Mouse (Mus musculus) CH12.LX (cell line): ENCODE results near the gene Lrrc4. TPM values are rescaled to one million over a fixed set of nuclear protein-coding genes. Genes with fewer than 3 reads are reported as not detected.

Experiments used
- DNase-seq: peaks from one replicate; pipeline ENCODE4 v3.0.0-alpha.2; 2013; ENCODE audit errors: extremely low read depth
- H3K27ac ChIP-seq: 2 replicates; pipeline ENCODE4 v1.5.1; 2012; ENCODE audit warnings: low read depth, mild to moderate bottlenecking, control low read depth, moderate library complexity; ENCODE audit not compliant: insufficient read depth
- H3K27me3 ChIP-seq: replicated peaks from 2 replicates; pipeline ENCODE3; 2012; ENCODE audit warnings: inconsistent platforms
- H3K36me3 ChIP-seq, 2 experiments: replicated peaks in 1 of 2; 2 replicates each; pipeline versions ENCODE3 to v1.6.1; 2012; ENCODE audit warnings: inconsistent platforms in 1 of 2, low read length in 1 of 2, mild to moderate bottlenecking in 1 of 2, mixed read lengths in 1 of 2, moderate library complexity in 1 of 2; ENCODE audit not compliant: control insufficient read depth in 1 of 2, insufficient read depth in 1 of 2
- H3K4me1 ChIP-seq, 2 experiments: 2 replicates each; pipeline ENCODE4 v1.6.1; 2012; ENCODE audit warnings: inconsistent platforms in 1 of 2, moderate library complexity in 1 of 2; ENCODE audit not compliant: insufficient read depth in 2 of 2, control insufficient read depth in 1 of 2
- H3K4me2 ChIP-seq: 2 replicates; pipeline ENCODE4 v1.6.1; 2012; ENCODE audit warnings: low read depth, mild to moderate bottlenecking, control low read depth; ENCODE audit not compliant: poor library complexity, insufficient read depth, severe bottlenecking
- H3K4me3 ChIP-seq, 3 experiments: fragments of 150-350 bp in 1 of 3; sonication (generic) in 1 of 3; replicated peaks in 1 of 3; 2 replicates each; pipeline versions ENCODE3 to v1.5.1; 2011 to 2012; ENCODE audit warnings: low read depth in 2 of 3, low read length in 2 of 3, mild to moderate bottlenecking in 2 of 3, moderate library complexity in 2 of 3, control low read depth in 1 of 3, improper control_type of control experiment in 1 of 3, inconsistent platforms in 1 of 3, mixed read lengths in 1 of 3; ENCODE audit not compliant: poor library complexity in 1 of 3
- H3K79me2 ChIP-seq: replicated peaks from 2 replicates; pipeline ENCODE4 v1.6.1; 2012; ENCODE audit warnings: mild to moderate bottlenecking, moderate library complexity; ENCODE audit not compliant: control insufficient read depth, poor library complexity, insufficient read depth, severe bottlenecking; ENCODE audit errors: extremely low read depth
- H3K9ac ChIP-seq: 2 replicates; pipeline ENCODE4 v1.6.1; 2012; ENCODE audit warnings: low read depth, mild to moderate bottlenecking, control low read depth, moderate library complexity; ENCODE audit not compliant: insufficient read depth
- H3K9me3 ChIP-seq: replicated peaks from 2 replicates; pipeline ENCODE3; 2012; ENCODE audit warnings: low read length, inconsistent platforms, mixed read lengths
- BHLHE40 ChIP-seq: IDR thresholded peaks from 2 replicates; pipeline ENCODE4 v1.6.1; 2011; ENCODE audit warnings: mild to moderate bottlenecking, low read depth, low read length, improper control_type of control experiment
- CHD1 ChIP-seq: IDR thresholded peaks from 2 replicates; pipeline ENCODE4 v1.6.1; 2012; ENCODE audit warnings: low read depth, low read length, improper control_type of control experiment, inconsistent platforms
- CHD2 ChIP-seq: IDR thresholded peaks from 2 replicates; pipeline ENCODE4 v1.6.1; 2011; ENCODE audit warnings: low read length, improper control_type of control experiment
- CTCF ChIP-seq, 2 experiments: IDR thresholded peaks in 1 of 2; conservative IDR thresholded peaks in 1 of 2; 2 replicates each; pipeline ENCODE4 v1.5.1; 2011 to 2012; ENCODE audit warnings: low read depth in 2 of 2, low read length in 2 of 2, improper control_type of control experiment in 1 of 2, inconsistent platforms in 1 of 2, mild to moderate bottlenecking in 1 of 2, moderate library complexity in 1 of 2
- E2F4 ChIP-seq: IDR thresholded peaks from 2 replicates; pipeline ENCODE4 v1.6.1; 2011; ENCODE audit warnings: low read depth, low read length, improper control_type of control experiment; ENCODE audit not compliant: insufficient replicate concordance
- ELF1 ChIP-seq: IDR thresholded peaks from 2 replicates; pipeline ENCODE4 v1.6.1; 2014; ENCODE audit warnings: low read depth, mild to moderate bottlenecking, inconsistent platforms, low read length, improper control_type of control experiment
- ETS1 ChIP-seq: conservative IDR thresholded peaks from 2 replicates; pipeline ENCODE4 v1.6.1; 2012; ENCODE audit warnings: low read depth, mild to moderate bottlenecking, inconsistent platforms, low read length, improper control_type of control experiment, moderate library complexity
- HCFC1 ChIP-seq: IDR thresholded peaks from 2 replicates; pipeline ENCODE4 v1.6.1; 2012; ENCODE audit warnings: low read depth, mild to moderate bottlenecking, inconsistent platforms, low read length, improper control_type of control experiment
- JUN ChIP-seq: IDR thresholded peaks from 2 replicates; pipeline ENCODE4 v1.6.1; 2011; ENCODE audit warnings: low read depth, mild to moderate bottlenecking, low read length, improper control_type of control experiment, moderate library complexity; ENCODE audit not compliant: insufficient read depth
- KAT2A ChIP-seq: IDR thresholded peaks from 2 replicates; pipeline ENCODE4 v1.6.1; 2012; ENCODE audit warnings: low read length, improper control_type of control experiment, inconsistent platforms; ENCODE audit not compliant: insufficient replicate concordance
- MAX ChIP-seq: IDR thresholded peaks from 2 replicates; pipeline ENCODE4 v1.6.1; 2011; ENCODE audit warnings: low read length, improper control_type of control experiment
- MAZ ChIP-seq: IDR thresholded peaks from 2 replicates; pipeline ENCODE4 v1.6.1; 2012; ENCODE audit warnings: low read depth, mild to moderate bottlenecking, inconsistent platforms, low read length, improper control_type of control experiment, moderate library complexity
- MEF2A ChIP-seq: IDR thresholded peaks from 2 replicates; pipeline ENCODE4 v1.6.1; 2014; ENCODE audit warnings: low read depth, mild to moderate bottlenecking, inconsistent platforms, low read length, improper control_type of control experiment, borderline replicate concordance
- NRF1 ChIP-seq: IDR thresholded peaks from 2 replicates; pipeline ENCODE4 v1.6.1; 2014; ENCODE audit warnings: low read depth, mild to moderate bottlenecking, inconsistent platforms, low read length, improper control_type of control experiment, moderate library complexity
- PAX5 ChIP-seq: IDR thresholded peaks from 2 replicates; pipeline ENCODE4 v1.6.1; 2012; ENCODE audit warnings: low read length, inconsistent platforms, mixed read lengths
- POLR2A ChIP-seq: IDR thresholded peaks from 2 replicates; pipeline ENCODE4 v1.6.1; 2011; ENCODE audit warnings: low read depth, mild to moderate bottlenecking, improper control_type of control experiment, low read length
- POLR2AphosphoS2 ChIP-seq: IDR thresholded peaks from 2 replicates; pipeline ENCODE4 v1.6.1; 2011; ENCODE audit warnings: low read depth, low read length, improper control_type of control experiment
- RCOR1 ChIP-seq: conservative IDR thresholded peaks from 2 replicates; pipeline ENCODE4 v1.6.1; 2012; ENCODE audit warnings: low read depth, mild to moderate bottlenecking, inconsistent platforms, low read length, improper control_type of control experiment
- SIN3A ChIP-seq: IDR thresholded peaks from 2 replicates; pipeline ENCODE4 v1.6.1; 2012; ENCODE audit warnings: low read length, improper control_type of control experiment, inconsistent platforms
- SMC3 ChIP-seq: IDR thresholded peaks from 2 replicates; pipeline ENCODE4 v1.6.1; 2011; ENCODE audit warnings: low read depth, low read length, improper control_type of control experiment
- TBP ChIP-seq: conservative IDR thresholded peaks from 2 replicates; pipeline ENCODE4 v1.6.1; 2011; ENCODE audit warnings: low read depth, low read length, improper control_type of control experiment
- USF2 ChIP-seq: conservative IDR thresholded peaks from 2 replicates; pipeline ENCODE4 v1.6.1; 2011; ENCODE audit warnings: low read depth, low read length, improper control_type of control experiment
- ZKSCAN1 ChIP-seq: IDR thresholded peaks from 2 replicates; pipeline ENCODE4 v1.6.1; 2012; ENCODE audit warnings: low read depth, inconsistent platforms, low read length, improper control_type of control experiment, borderline replicate concordance
- dilution Hi-C: fragments of 300-500 bp; cut with MboI; formaldehyde crosslinking; loops from 2 replicates; pipeline ENCODE4 v1.14.3; 2020; ENCODE audit warnings: low sequenced_read_pairs; ENCODE audit not compliant: extremely low pct_unique_long_range_greater_than_20kb, extremely low pct_ligation_motif_present
- in situ Hi-C: fragments of 300-500 bp; cut with MboI; formaldehyde crosslinking; loops from 3 replicates; pipeline ENCODE4 v1.14.3; 2019; ENCODE audit warnings: low sequenced_read_pairs, low pct_ligation_motif_present, low pct_unique_long_range_greater_than_20kb, mixed read lengths
- polyA plus RNA-seq: library from polyadenylated mRNA; unstranded; fragments of >175 nt; gene quantifications from 2 replicates; pipeline ENCODE4 v1.2.1, GENCODE M21; 2012; ENCODE audit warnings: low read depth; ENCODE audit not compliant: insufficient read length
- total RNA-seq, 2 experiments: library from RNA; depleted of rRNA; stranded (reverse); fragments of 300-350 nt in 1 of 2; fragments of >200 nt in 1 of 2; gene quantifications; 2 replicates each; pipeline ENCODE4 v1.2.3; 2012 to 2014

Gene Lrrc4
- total and polyA plus RNA-seq, 3 experiments, result 0.09 to 0.55 TPM; not detected in 1

GRCm38 (mm10) chr6:28853164-28853563, 21.6 kb upstream of the Lrrc4 start:
- no peaks in the 10 kb centered on the region for H3K9me3 ChIP-seq
- no peak for DNase-seq
- no peak overlapping the region for H3K9ac ChIP-seq
- H3K4me3 ChIP-seq, result no peak overlapping the region
- dilution Hi-C loops, result no loop called here
- H3K27me3 ChIP-seq, result no peaks in the 10 kb centered on the region
- no peak overlapping the region for H3K4me2 ChIP-seq
- H3K4me1 ChIP-seq, result peaks cover 0 to 28% of the 10 kb centered on the region in 2 experiments; a peak in 2 of 4 replicates
- TF ChIP-seq RCOR1 (no peak), E2F4 (no peak), BHLHE40 (no peak), HCFC1 (no peak), KAT2A (no peak), SIN3A (no peak), MAX (no peak), JUN (no peak), MAZ (no peak), POLR2AphosphoS2 (no peak), ZKSCAN1 (no peak), ETS1 (no peak), CTCF (conservative IDR thresholded peaks at IDR 0.05 in 1 of 2, IDR thresholded peaks at IDR 0.05 in 1 of 2; ENCODE audit: low read depth in 2 of 2, low read length in 2 of 2) (no peak), CHD2 (no peak), POLR2A (no peak), USF2 (no peak), SMC3 (no peak), ELF1 (no peak)
- TF ChIP-seq, all 38 proteins: peak for 0
- in situ Hi-C loops, result no loop called here
- Histone ChIP-seq H3K36me3 (peaks cover 19 to 83% of the 10 kb centered on the region in 2 experiments), H3K27ac (no peak overlapping the region), H3K79me2 (no peaks in the 10 kb centered on the region)

- Histone ChIP-seq H3K27ac (no peak overlapping the region), H3K4me2 (no peak overlapping the region), H3K36me3 (peaks cover 18 to 87% of the 10 kb centered on the region in 2 experiments), H3K79me2 (no peaks in the 10 kb centered on the region), H3K4me3 (no peak overlapping the region), H3K9ac (no peak overlapping the region), H3K27me3 (no peaks in the 10 kb centered on the region), H3K9me3 (no peaks in the 10 kb centered on the region), H3K4me1 (peaks cover 0 to 25% of the 10 kb centered on the region in 2 experiments; a peak in 2 of 4 replicates)
- in situ Hi-C loops (no loop called here), dilution Hi-C loops (no loop called here)
- TF ChIP-seq NRF1, result no peak
- TF ChIP-seq ZKSCAN1, result no peak
- TF ChIP-seq MEF2A, result no peak
- no peak for TF ChIP-seq CHD1
- no peak for TF ChIP-seq TBP
- TF ChIP-seq PAX5, result no peak
- DNase-seq, result no peak
Measured at GRCm38 (mm10) chr6:28852342-28852741, 20.8 kb upstream of the Lrrc4 start.
